Mouse (Mus musculus) left cerebral cortex, postnatal 36 days (tissue): ENCODE measurements at regions not wholly inside any gene's neighbourhood (a gene's known extent, or its start where the extent isn't known, plus 50 kb on each side); places are given as distances from the start of the nearest gene placed in this dataset. TPM values are rescaled to one million over a fixed set of nuclear protein-coding genes. Genes with fewer than 3 reads are reported as not detected.

Source experiments
- DNase-seq, 2 experiments: peaks; one replicate each; pipeline ENCODE4 v3.0.0; 2021 to 2022; ENCODE audit warnings: low spot score in 2 of 2, mixed read lengths in 1 of 2
- intact Hi-C: fragments of 180-260 bp; cut with DNase I; formaldehyde crosslinking; loops from one replicate; pipeline ENCODE4 v1.15.1; 2025
- microRNA-seq: library from miRNA; unstranded; fragments of <30 nt; microRNA quantifications from one replicate; pipeline ENCODE4 v1.2.0, GENCODE M21; 2022

GRCm38 (mm10) chr14:105397467-105397866, 139.1 kb downstream of the Ndfip2 start:
- DNase-seq, result peak; percentile 28 to 65

GRCm38 (mm10) chr14:105392079-105392813, 133.9 kb downstream of the Ndfip2 start:
- intact Hi-C loops, result no loop called here
- no peak for DNase-seq

More at GRCm38 (mm10) chr14:105397467-105397866, 139.1 kb downstream of the Ndfip2 start:
- intact Hi-C loops, result loop anchor here (5.0 kb wide), 2 partner anchors 500 to 525 kb away; partner anchors contain the start of gene Spry2

GRCm38 (mm10) chr14:105391430-105391829, 133.1 kb downstream of the Ndfip2 start:
- no peak for DNase-seq
- intact Hi-C loops, result no loop called here

- DNase-seq, result no peak
- intact Hi-C loops, result no loop called here
Measured at GRCm38 (mm10) chr14:105385119-105385518, 126.7 kb downstream of the Ndfip2 start.

GRCm38 (mm10) chr14:105383382-105383781, 125.0 kb downstream of the Ndfip2 start:
- intact Hi-C loops, result no loop called here
- DNase-seq, result no peak

- intact Hi-C loops, result no loop called here
- no peak for DNase-seq
Measured at GRCm38 (mm10) chr14:105380101-105380500, 121.7 kb downstream of the Ndfip2 start.

GRCm38 (mm10) chr14:105377770-105378169, 119.4 kb downstream of the Ndfip2 start:
- intact Hi-C loops, result loop anchor here (10.0 kb wide), 1 partner anchor 57 kb away; no protein-coding TSS in a partner anchor
- no peak for DNase-seq

- intact Hi-C loops, result loop anchor here (10.0 kb wide), 1 partner anchor 58 kb away; no protein-coding TSS in a partner anchor
- no peak for DNase-seq
Measured at GRCm38 (mm10) chr14:105377035-105377621, 118.8 kb downstream of the Ndfip2 start.

GRCm38 (mm10) chr14:105369637-105370435, 111.5 kb downstream of the Ndfip2 start:
- no peak for DNase-seq
- intact Hi-C loops, result loop anchor here (10.0 kb wide), 1 partner anchor 65 kb away; no protein-coding TSS in a partner anchor

GRCm38 (mm10) chr14:105360530-105360929, 102.2 kb downstream of the Ndfip2 start:
- intact Hi-C loops, result no loop called here
- no peak for DNase-seq

GRCm38 (mm10) chr14:105359829-105360228, 101.5 kb downstream of the Ndfip2 start:
- intact Hi-C loops, result no loop called here

More at GRCm38 (mm10) chr14:105359829-105360228, 101.5 kb downstream of the Ndfip2 start:
- DNase-seq, result no peak

Small RNA genes lying in the stretch of these regions (microRNA-seq; reads per million reads assigned to microRNA genes)
- gene Gm22406 (not detected), gene Mir6390 (not detected)
